Mouse (Mus musculus) lung, adult 2 months (tissue): ENCODE results near the gene Aim2. TPM values are rescaled to one million over a fixed set of nuclear protein-coding genes. Genes with fewer than 3 reads are reported as not detected.

Source experiments
- DNase-seq: peaks from one replicate; pipeline ENCODE4 v3.0.0; 2022
- H3K4me1 ChIP-seq: fragments of 200-500 bp; 2 replicates; pipeline ENCODE4 v1.6.1; 2011; ENCODE audit warnings: low read length; ENCODE audit not compliant: control insufficient read depth, insufficient read depth
- H3K4me3 ChIP-seq: fragments of 200-500 bp; replicated peaks from 2 replicates; pipeline ENCODE3; 2011; ENCODE audit warnings: low read depth, mild to moderate bottlenecking, control low read depth, low read length; ENCODE audit errors: extremely low read depth
- CTCF ChIP-seq: fragments of 200-500 bp; IDR thresholded peaks from 2 replicates; pipeline ENCODE4 v1.5.1; 2011; ENCODE audit warnings: mild to moderate bottlenecking, low read length, control low read depth; ENCODE audit not compliant: insufficient read depth
- POLR2A ChIP-seq: fragments of 200-500 bp; IDR thresholded peaks from 2 replicates; pipeline ENCODE4 v1.6.1; 2011; ENCODE audit warnings: low read depth, mild to moderate bottlenecking, control low read depth, low read length, borderline replicate concordance; ENCODE audit errors: extremely low read depth
- WGBS: fragments of 180-500 bp; shearing (Covaris S2); methylation state at CpG from one replicate; pipeline ENCODE4 v1.1.7; 2018; 5-methylcytosine and 5-hydroxymethylcytosine counted together
- polyA plus RNA-seq: library from polyadenylated mRNA; depleted of rRNA; stranded (reverse); fragments of >200 nt; gene quantifications from 2 replicates; pipeline ENCODE4 v1.2.3, GENCODE M21; 2012

Aim2 gene
- polyA plus RNA-seq, 1 experiment, result 5.1 TPM

DNA sequence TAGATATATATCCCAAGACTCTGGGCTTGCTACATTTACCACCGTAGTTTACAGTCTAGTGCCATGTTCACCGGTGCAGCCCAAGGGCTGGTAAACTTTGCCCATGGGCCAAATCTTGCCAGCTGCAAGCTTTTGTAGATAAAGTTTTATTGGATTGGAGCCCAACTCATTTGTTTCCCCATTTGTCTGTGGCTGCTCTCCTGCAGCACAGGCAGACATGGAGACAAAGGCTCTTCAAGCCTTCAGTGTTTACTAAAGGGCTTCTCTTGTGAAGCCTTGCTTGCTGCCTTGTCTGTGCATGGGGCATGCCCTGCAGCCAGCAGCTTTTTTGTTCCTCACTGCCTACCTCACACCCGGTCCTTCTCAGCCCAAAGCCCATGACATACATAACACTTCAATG is 6.7 kb upstream of the Aim2 start:
- no peaks in the 10 kb centered on the region for H3K4me1 ChIP-seq
- no peak for TF ChIP-seq CTCF
- TF ChIP-seq POLR2A, result no peak
- no peak overlapping the region for H3K4me3 ChIP-seq
- DNase-seq, result no peak
- 69% methylated on average over 3 of the region's 3 CpGs for WGBS

DNA sequence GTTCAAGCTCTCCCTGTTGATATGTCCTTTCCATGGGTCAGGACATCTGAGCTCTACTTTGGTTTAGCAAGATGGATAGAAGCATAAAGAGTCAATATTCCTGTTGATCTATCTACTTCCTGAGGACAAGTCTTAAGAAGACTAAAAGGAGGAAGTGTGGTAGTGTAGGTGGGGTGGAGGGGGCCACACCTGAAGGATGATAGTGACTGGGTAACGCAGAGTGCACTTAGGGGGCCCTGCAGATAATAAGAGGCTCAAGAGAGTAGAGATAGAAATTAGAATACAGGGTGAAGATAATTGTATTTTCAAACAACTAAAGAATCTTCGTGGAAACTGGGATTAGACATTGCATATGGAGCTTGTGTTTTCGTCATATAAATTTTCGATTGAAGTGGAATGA is 5.6 kb upstream of the Aim2 start:
- WGBS, result 82% methylated on average over 4 of the region's 4 CpGs
- no peak for DNase-seq
- no peak overlapping the region for H3K4me3 ChIP-seq
- TF ChIP-seq CTCF (no peak), POLR2A (no peak)
- no peaks in the 10 kb centered on the region for H3K4me1 ChIP-seq

DNA sequence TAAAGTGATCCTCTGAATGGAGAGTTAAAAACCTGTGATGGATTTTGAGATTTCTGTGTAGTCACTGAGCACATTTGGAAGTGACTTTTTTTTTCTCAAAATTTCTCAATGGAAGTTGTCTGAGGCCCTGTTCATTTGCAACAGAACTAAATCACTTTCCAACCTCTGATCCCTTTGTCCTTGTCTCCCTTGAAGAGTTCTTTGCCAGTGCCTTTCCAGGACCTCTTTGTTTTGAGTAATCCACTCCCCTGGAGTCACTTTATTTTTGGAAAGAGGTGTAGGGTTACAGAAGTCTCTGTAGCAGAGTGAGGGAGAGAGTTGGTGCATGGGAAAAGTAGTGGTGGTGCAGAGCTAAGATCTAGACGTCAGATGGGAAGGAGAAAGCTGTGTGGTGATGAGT is 2.2 kb upstream of the Aim2 start:
- H3K4me3 ChIP-seq, result no peak overlapping the region
- no peaks in the 10 kb centered on the region for H3K4me1 ChIP-seq
- DNase-seq, result no peak
- TF ChIP-seq CTCF, result no peak
- no peak for TF ChIP-seq POLR2A
- 15% methylated on average over 1 of the region's 1 CpGs for WGBS

DNA sequence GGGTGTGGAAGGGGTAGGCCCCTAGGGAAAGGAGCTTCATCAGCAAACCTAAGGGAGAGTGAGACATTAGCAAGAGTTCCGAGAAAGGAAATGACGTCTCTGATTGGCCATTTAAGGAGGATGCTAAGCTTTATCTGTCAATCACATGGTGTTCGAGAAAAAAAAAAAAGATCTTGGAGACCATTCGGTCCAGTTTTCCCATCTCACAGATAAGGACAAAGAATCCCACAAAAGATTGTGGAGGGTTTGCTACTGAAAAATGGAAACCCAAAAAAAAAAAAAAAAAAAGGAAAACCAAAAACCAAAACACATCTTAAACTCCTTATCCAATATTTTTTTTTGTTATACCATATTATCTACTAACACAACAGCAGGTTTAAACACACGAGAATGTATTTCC is 1.5 kb upstream of the Aim2 start:
- no peak for TF ChIP-seq CTCF
- TF ChIP-seq POLR2A, result no peak
- Histone ChIP-seq H3K4me3 (no peak overlapping the region), H3K4me1 (no peaks in the 10 kb centered on the region)
- no peak for DNase-seq
- 58% methylated on average over 5 of the region's 5 CpGs for WGBS

DNA sequence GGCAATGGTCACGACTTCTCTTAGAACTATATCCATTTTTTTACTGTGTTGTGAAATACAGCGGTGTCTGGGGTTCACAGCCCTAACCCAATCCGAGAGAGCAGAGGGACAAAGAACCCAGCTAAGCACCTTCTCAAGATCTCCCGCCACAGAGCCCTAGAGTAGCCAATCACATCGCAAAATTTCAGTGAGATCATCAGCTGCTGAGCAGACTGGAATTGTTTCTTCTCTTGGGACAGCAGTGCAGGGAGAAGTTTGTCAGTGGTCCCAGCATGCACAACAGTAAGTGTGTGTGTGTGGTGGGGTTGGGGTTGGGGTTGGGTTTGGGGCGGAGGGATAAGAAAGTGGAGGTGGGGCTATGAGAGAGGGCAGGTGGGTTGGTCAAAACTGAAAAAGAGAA is 733 bp upstream of the Aim2 start:
- no peak for DNase-seq
- H3K4me3 ChIP-seq, result no peak overlapping the region
- TF ChIP-seq POLR2A (no peak), CTCF (no peak)
- WGBS, result 3% methylated on average over 6 of the region's 6 CpGs
- H3K4me1 ChIP-seq, result no peaks in the 10 kb centered on the region

DNA sequence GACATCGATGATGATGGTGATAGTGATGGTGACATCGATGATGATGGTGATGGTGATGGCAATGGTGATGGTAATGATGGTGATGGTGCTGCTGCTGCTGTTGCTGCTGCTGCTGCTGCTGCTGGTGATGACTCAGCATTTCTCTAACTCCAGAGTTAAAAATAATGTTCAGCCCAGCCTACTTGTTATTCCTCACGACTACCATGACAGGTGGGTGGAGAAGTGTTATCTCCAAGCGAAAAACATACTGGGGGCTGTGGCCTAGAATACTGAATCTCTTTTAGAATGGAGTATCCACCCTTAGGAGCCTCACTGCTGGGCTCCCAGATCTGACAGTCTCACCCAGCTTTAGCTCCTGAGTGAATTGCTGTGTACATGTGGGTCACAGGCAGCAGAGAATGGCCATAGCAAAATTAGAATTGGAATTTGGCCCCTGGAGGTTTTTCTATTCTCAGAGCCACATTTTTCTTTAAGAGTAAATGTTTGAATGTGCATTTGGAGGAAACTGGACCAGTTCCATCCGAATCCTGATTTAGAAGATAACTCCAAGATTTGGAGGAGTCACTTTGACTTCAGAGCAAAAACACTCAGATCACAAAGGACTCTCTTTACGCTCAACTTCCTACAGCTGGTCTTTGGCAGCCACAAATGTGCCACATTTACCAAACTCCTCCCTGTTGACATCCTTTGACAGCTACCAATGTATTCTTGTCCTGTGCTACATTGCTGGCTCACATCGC is 4.6 kb downstream of the Aim2 start:
- no peak overlapping the region for H3K4me3 ChIP-seq
- 63% methylated on average over 7 of the region's 7 CpGs for WGBS
- TF ChIP-seq POLR2A, result no peak
- TF ChIP-seq CTCF, result no peak
- no peak for DNase-seq
- no peaks in the 10 kb centered on the region for H3K4me1 ChIP-seq

DNA sequence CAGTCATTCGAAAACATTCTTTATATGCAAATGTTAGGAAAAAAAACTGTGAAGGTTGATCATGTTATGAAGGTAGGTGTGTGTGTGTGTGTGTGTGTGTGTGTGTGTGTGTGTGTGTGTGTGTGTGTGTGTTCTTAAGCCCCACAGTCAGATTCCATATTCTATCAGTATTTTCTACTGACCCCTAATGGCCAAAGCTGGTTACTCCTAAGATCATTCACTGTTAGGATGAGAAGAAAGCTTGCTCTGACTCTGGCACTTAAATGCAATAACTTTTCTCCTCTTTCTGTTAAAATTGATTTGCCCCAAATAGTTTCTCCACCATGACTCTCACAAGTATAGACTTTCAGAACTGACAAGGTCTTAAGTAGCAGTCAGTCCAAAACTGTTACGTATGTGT is 6.0 kb downstream of the Aim2 start:
- H3K4me3 ChIP-seq, result no peak overlapping the region

DNA sequence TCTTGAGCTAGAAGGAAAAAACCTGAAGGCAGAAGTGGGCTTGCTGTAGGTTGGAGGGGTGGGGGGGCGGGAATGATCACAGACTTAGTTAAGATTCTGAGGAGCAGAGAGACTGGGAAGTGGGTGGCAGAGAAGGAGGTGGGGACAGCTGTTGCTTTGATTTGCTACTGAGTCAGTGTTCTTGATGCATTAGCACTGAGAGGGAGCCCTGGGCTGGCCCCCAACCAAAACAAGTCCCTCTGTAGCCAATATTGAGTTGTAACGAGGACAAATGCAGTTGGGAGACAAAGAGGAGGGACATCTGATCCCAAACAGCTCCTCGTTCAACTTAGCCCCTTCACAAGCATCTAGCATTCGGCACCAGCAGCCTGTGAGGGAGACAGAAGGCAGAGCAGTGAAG is 7.1 kb downstream of the Aim2 start:
- Histone ChIP-seq H3K4me1 (no peaks in the 10 kb centered on the region), H3K4me3 (no peak overlapping the region)
- DNase-seq, result no peak
- WGBS, result 43% methylated on average over 4 of the region's 4 CpGs
- no peak for TF ChIP-seq CTCF
- no peak for TF ChIP-seq POLR2A

More for the DNA sequence above, 6.0 kb downstream of the Aim2 start:
- WGBS, result 85% methylated on average over 2 of the region's 2 CpGs
- no peak for DNase-seq
- no peak for TF ChIP-seq POLR2A
- TF ChIP-seq CTCF, result no peak
- no peaks in the 10 kb centered on the region for H3K4me1 ChIP-seq

DNA sequence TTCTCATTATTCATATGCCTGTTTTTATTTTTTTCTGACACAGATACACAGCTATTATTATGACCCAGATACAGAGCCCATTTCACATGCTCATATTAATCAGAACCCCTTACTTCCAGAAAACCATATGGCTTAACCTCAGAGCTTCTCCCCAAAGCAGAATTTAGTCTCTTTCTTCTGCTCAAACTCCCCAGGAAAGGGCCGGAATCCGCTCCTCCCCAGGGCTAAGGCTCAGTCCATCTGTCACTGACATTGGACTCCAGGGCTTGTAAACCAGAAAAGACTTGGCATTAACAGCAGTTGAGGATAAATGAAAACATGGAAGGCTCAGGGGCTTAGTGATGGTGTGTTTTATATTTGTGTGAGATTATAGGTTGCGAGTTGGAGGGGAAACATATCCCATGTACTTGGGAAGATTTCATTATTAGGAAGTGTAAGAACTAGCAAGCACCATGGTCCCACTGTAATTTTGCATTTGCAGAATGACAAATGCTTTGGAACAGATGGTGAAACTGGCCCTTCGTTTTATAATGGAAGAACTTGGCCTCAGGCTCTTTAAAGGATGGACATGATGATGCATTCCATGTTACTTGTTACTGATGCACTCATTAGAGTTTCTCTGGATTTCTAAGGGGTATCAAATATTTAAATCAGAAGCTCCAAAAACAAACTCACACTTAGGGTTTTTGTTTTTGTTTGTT is 9.1 kb downstream of the Aim2 start:
- H3K4me3 ChIP-seq, result no peak overlapping the region
- TF ChIP-seq POLR2A (no peak), CTCF (no peak)
- WGBS, result 70% methylated on average over 4 of the region's 4 CpGs

DNA sequence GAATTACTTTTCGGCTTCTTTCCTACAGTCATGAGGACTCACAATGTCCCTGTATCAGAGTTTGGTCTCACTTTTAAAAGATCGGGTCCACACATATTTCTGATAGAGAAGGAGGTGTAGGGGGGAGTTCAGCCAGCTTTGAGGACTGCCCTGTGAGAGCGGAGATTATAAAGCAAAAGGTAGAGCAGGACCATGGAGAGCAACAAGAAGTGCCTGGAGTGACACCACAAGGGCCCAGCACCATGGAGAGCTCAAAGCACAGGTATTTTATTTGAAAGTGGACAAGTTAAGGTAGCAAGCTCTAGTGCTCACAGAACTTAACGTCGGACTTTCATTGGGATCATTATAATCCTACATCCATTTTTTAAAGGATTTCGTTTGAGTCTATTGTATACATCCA is 11.0 kb downstream of the Aim2 start:
- WGBS, result 24% methylated on average over 6 of the region's 6 CpGs
- DNase-seq, result no peak
- Histone ChIP-seq H3K4me3 (no peak overlapping the region), H3K4me1 (no peaks in the 10 kb centered on the region)
- TF ChIP-seq CTCF, result no peak
- no peak for TF ChIP-seq POLR2A

More for the DNA sequence above, 9.1 kb downstream of the Aim2 start:
- DNase-seq, result no peak
- no peaks in the 10 kb centered on the region for H3K4me1 ChIP-seq

DNA sequence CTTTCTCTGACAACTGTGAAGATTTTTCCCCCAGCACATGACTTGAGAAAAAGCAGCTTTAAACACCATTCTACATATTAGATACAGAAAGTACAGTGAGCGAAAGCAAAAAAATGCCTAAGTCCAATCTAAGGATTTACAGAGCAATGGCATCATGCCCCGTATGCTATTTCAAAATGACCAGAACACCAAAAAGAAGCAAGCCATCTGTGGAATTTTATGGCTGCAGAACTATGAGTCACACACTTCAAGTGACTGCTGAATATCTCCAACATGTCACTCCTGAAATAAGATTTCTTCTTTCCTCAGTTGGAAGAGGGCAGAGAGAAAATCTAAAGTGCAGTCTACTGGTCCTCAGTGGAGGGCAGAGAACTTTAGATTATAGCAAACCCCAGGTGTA is 12.8 kb downstream of the Aim2 start:
- DNase-seq, result no peak
- WGBS, result 79% methylated on average over 2 of the region's 2 CpGs
- no peaks in the 10 kb centered on the region for H3K4me1 ChIP-seq
- TF ChIP-seq CTCF (no peak), POLR2A (no peak)
- H3K4me3 ChIP-seq, result no peak overlapping the region
